Mouse (Mus musculus): ENCODE measurements around the gene Slc10a4. TPM values are rescaled to one million over a fixed set of nuclear protein-coding genes. Genes with fewer than 3 reads are reported as not detected.
A peak's percentile ranks its signal among the peaks of the same experiment; 100 is the strongest.
"Not testable (repeated sequence)": the region's sequence is repeated elsewhere in the genome, so short reads cannot be mapped to it uniquely, and the experiment has no call there.

Gene Slc10a4
- polyA plus RNA-seq, 1 experiment from 2014 or later: 1.9 TPM

GRCm38 (mm10) chr5:72984091-72984490 lies 22.6 kb upstream of the Slc10a4 start:
- Histone ChIP-seq H3K27me3 (replicated peaks; ENCODE audit: control insufficient read depth, insufficient read depth, low read length) (no peaks in the 10 kb centered on the region), H3K4me2 (ENCODE audit: low read depth, low read length) (no peak overlapping the region), H3K4me1 (ENCODE audit: control insufficient read depth, insufficient read depth, low read length) (no peaks in the 10 kb centered on the region), H3K9ac (ENCODE audit: low read depth, low read length) (no peak overlapping the region), H3K27ac (replicated peaks; ENCODE audit: low read depth, low read length) (no peak overlapping the region), H3K9me3 (ENCODE audit: control insufficient read depth, low read length) (no peaks in the 10 kb centered on the region), H3K4me3 (ENCODE audit: low read depth, low read length) (no peak overlapping the region), H3K36me3 (ENCODE audit: control insufficient read depth, insufficient read depth, low read length) (peaks cover 13% of the 10 kb centered on the region)
- DNase-seq (ENCODE audit: low spot score) (peak; percentile 83), ATAC-seq (ENCODE audit: low read depth) (no peak)
- 3% methylated on average over 2 of the region's 2 CpGs for WGBS

GRCm38 (mm10) chr5:72987786-72988185 lies 18.9 kb upstream of the Slc10a4 start:
- Histone ChIP-seq H3K27me3 (replicated peaks; ENCODE audit: control insufficient read depth, insufficient read depth, low read length) (no peaks in the 10 kb centered on the region), H3K4me1 (ENCODE audit: control insufficient read depth, insufficient read depth, low read length) (no peaks in the 10 kb centered on the region), H3K27ac (replicated peaks; ENCODE audit: low read depth, low read length) (no peak overlapping the region), H3K36me3 (ENCODE audit: control insufficient read depth, insufficient read depth, low read length) (no peaks in the 10 kb centered on the region), H3K9ac (ENCODE audit: low read depth, low read length) (no peak overlapping the region), H3K4me2 (ENCODE audit: low read depth, low read length) (no peak overlapping the region), H3K9me3 (ENCODE audit: control insufficient read depth, low read length) (no peaks in the 10 kb centered on the region), H3K4me3 (ENCODE audit: low read depth, low read length) (no peak overlapping the region)
- WGBS: 79% methylated on average over 7 of the region's 7 CpGs
- no peak for ATAC-seq (ENCODE audit: low read depth)
- no peak for DNase-seq (ENCODE audit: low spot score)

- DNase-seq (ENCODE audit: low spot score) (no peak), ATAC-seq (ENCODE audit: low read depth) (no peak)
- no peaks in the 10 kb centered on the region for H3K4me1 ChIP-seq (ENCODE audit: control insufficient read depth, insufficient read depth, low read length)
- WGBS: 53% methylated on average over 8 of the region's 8 CpGs
- no peak overlapping the region for H3K4me2 ChIP-seq (ENCODE audit: low read depth, low read length)
- no peaks in the 10 kb centered on the region for H3K9me3 ChIP-seq (ENCODE audit: control insufficient read depth, low read length)
- no peak overlapping the region for H3K4me3 ChIP-seq (ENCODE audit: low read depth, low read length)
- no peak overlapping the region for H3K9ac ChIP-seq (ENCODE audit: low read depth, low read length)
- H3K27me3 ChIP-seq (replicated peaks; ENCODE audit: control insufficient read depth, insufficient read depth, low read length): no peaks in the 10 kb centered on the region
- H3K36me3 ChIP-seq (ENCODE audit: control insufficient read depth, insufficient read depth, low read length): no peaks in the 10 kb centered on the region
- H3K27ac ChIP-seq (replicated peaks; ENCODE audit: low read depth, low read length): no peak overlapping the region
These were observed 16.9 kb upstream of the Slc10a4 start for GRCm38 (mm10) chr5:72989756-72990155.

- H3K27me3 ChIP-seq (replicated peaks; ENCODE audit: control insufficient read depth, insufficient read depth, low read length): no peaks in the 10 kb centered on the region
- DNase-seq (ENCODE audit: low spot score): no peak
- WGBS: 88% methylated on average over 1 of the region's 1 CpGs
- H3K9me3 ChIP-seq (ENCODE audit: control insufficient read depth, low read length): no peaks in the 10 kb centered on the region
- no peak overlapping the region for H3K27ac ChIP-seq (replicated peaks; ENCODE audit: low read depth, low read length)
- H3K4me1 ChIP-seq (ENCODE audit: control insufficient read depth, insufficient read depth, low read length): no peaks in the 10 kb centered on the region
- no peak for ATAC-seq (ENCODE audit: low read depth)
- no peak overlapping the region for H3K4me2 ChIP-seq (ENCODE audit: low read depth, low read length)
- no peak overlapping the region for H3K9ac ChIP-seq (ENCODE audit: low read depth, low read length)
- no peak overlapping the region for H3K4me3 ChIP-seq (ENCODE audit: low read depth, low read length)
- no peaks in the 10 kb centered on the region for H3K36me3 ChIP-seq (ENCODE audit: control insufficient read depth, insufficient read depth, low read length)
These were observed 14.2 kb upstream of the Slc10a4 start for GRCm38 (mm10) chr5:72992474-72992873.

GRCm38 (mm10) chr5:72994424-72994823 lies 12.3 kb upstream of the Slc10a4 start:
- no peak for DNase-seq (ENCODE audit: low spot score)
- WGBS: 45% methylated on average over 8 of the region's 8 CpGs
- H3K4me2 ChIP-seq (ENCODE audit: low read depth, low read length): no peak overlapping the region

GRCm38 (mm10) chr5:72994928-72995327 lies 11.8 kb upstream of the Slc10a4 start:
- Histone ChIP-seq H3K4me3 (ENCODE audit: low read depth, low read length) (no peak overlapping the region), H3K9ac (ENCODE audit: low read depth, low read length) (no peak overlapping the region), H3K36me3 (ENCODE audit: control insufficient read depth, insufficient read depth, low read length) (no peaks in the 10 kb centered on the region), H3K27me3 (replicated peaks; ENCODE audit: control insufficient read depth, insufficient read depth, low read length) (no peaks in the 10 kb centered on the region), H3K4me2 (ENCODE audit: low read depth, low read length) (no peak overlapping the region), H3K4me1 (ENCODE audit: control insufficient read depth, insufficient read depth, low read length) (no peaks in the 10 kb centered on the region), H3K9me3 (ENCODE audit: control insufficient read depth, low read length) (no peaks in the 10 kb centered on the region), H3K27ac (replicated peaks; ENCODE audit: low read depth, low read length) (no peak overlapping the region)
- no peak for DNase-seq (ENCODE audit: low spot score)
- no peak for ATAC-seq (ENCODE audit: low read depth)
- WGBS: 56% methylated on average over 2 of the region's 2 CpGs

More at GRCm38 (mm10) chr5:72994424-72994823, 12.3 kb upstream of the Slc10a4 start:
- H3K27me3 ChIP-seq (replicated peaks; ENCODE audit: control insufficient read depth, insufficient read depth, low read length): no peaks in the 10 kb centered on the region
- ATAC-seq (ENCODE audit: low read depth): no peak
- no peaks in the 10 kb centered on the region for H3K9me3 ChIP-seq (ENCODE audit: control insufficient read depth, low read length)
- no peak overlapping the region for H3K4me3 ChIP-seq (ENCODE audit: low read depth, low read length)
- H3K36me3 ChIP-seq (ENCODE audit: control insufficient read depth, insufficient read depth, low read length): no peaks in the 10 kb centered on the region
- H3K4me1 ChIP-seq (ENCODE audit: control insufficient read depth, insufficient read depth, low read length): no peaks in the 10 kb centered on the region
- no peak overlapping the region for H3K9ac ChIP-seq (ENCODE audit: low read depth, low read length)
- no peak overlapping the region for H3K27ac ChIP-seq (replicated peaks; ENCODE audit: low read depth, low read length)

- Histone ChIP-seq H3K9me3 (ENCODE audit: control insufficient read depth, low read length) (no peaks in the 10 kb centered on the region), H3K4me3 (ENCODE audit: low read depth, low read length) (no peak overlapping the region), H3K36me3 (ENCODE audit: control insufficient read depth, insufficient read depth, low read length) (no peaks in the 10 kb centered on the region), H3K9ac (ENCODE audit: low read depth, low read length) (no peak overlapping the region), H3K27me3 (replicated peaks; ENCODE audit: control insufficient read depth, insufficient read depth, low read length) (no peaks in the 10 kb centered on the region), H3K4me2 (ENCODE audit: low read depth, low read length) (no peak overlapping the region), H3K4me1 (ENCODE audit: control insufficient read depth, insufficient read depth, low read length) (no peaks in the 10 kb centered on the region), H3K27ac (replicated peaks; ENCODE audit: low read depth, low read length) (no peak overlapping the region)
- 29% methylated on average over 10 of the region's 10 CpGs for WGBS
- 0 out of 2 replicates have a peak, but pooled peaks have one; percentile 30 for ATAC-seq (ENCODE audit: low read depth)
- DNase-seq (ENCODE audit: low spot score): no peak
These were observed 11.3 kb upstream of the Slc10a4 start for GRCm38 (mm10) chr5:72995379-72995778.

GRCm38 (mm10) chr5:72998546-72998945 lies 8.1 kb upstream of the Slc10a4 start:
- H3K36me3 ChIP-seq (ENCODE audit: control insufficient read depth, insufficient read depth, low read length); H3K4me1 ChIP-seq (ENCODE audit: control insufficient read depth, insufficient read depth, low read length); H3K4me2 ChIP-seq (ENCODE audit: low read depth, low read length); H3K4me3 ChIP-seq (ENCODE audit: low read depth, low read length); H3K27ac ChIP-seq (replicated peaks; ENCODE audit: low read depth, low read length); H3K9ac ChIP-seq (ENCODE audit: low read depth, low read length); H3K9me3 ChIP-seq (ENCODE audit: control insufficient read depth, low read length); ATAC-seq (ENCODE audit: low read depth); DNase-seq (ENCODE audit: low spot score); H3K27me3 ChIP-seq (replicated peaks; ENCODE audit: control insufficient read depth, insufficient read depth, low read length): not testable (repeated sequence)
- WGBS: 67% methylated on average over 1 of the region's 1 CpGs

GRCm38 (mm10) chr5:73004046-73004445 lies 2.6 kb upstream of the Slc10a4 start:
- Histone ChIP-seq H3K4me3 (ENCODE audit: low read depth, low read length) (no peak overlapping the region), H3K36me3 (ENCODE audit: control insufficient read depth, insufficient read depth, low read length) (no peaks in the 10 kb centered on the region), H3K9ac (ENCODE audit: low read depth, low read length) (no peak overlapping the region), H3K4me1 (ENCODE audit: control insufficient read depth, insufficient read depth, low read length) (no peaks in the 10 kb centered on the region), H3K27me3 (replicated peaks; ENCODE audit: control insufficient read depth, insufficient read depth, low read length) (peaks cover 27% of the 10 kb centered on the region), H3K4me2 (ENCODE audit: low read depth, low read length) (no peak overlapping the region), H3K9me3 (ENCODE audit: control insufficient read depth, low read length) (no peaks in the 10 kb centered on the region), H3K27ac (replicated peaks; ENCODE audit: low read depth, low read length) (no peak overlapping the region)
- DNase-seq (ENCODE audit: low spot score): no peak
- 73% methylated on average over 5 of the region's 5 CpGs for WGBS
- no peak for ATAC-seq (ENCODE audit: low read depth)
